Mouse (Mus musculus) mouse embryonic stem cell (cell line): ENCODE measurements at regions not wholly inside any gene's neighbourhood (a gene's known extent, or its start where the extent isn't known, plus 50 kb on each side); places are given as distances from the start of the nearest gene placed in this dataset.

Source experiments
- in situ Hi-C, 2 experiments: fragments of 300-500 bp; cut with MboI; formaldehyde crosslinking; loops; 1 replicate in 1 of 2; 3 replicates in 1 of 2; pipeline ENCODE4 v1.14.3; 2019 to 2020; ENCODE audit warnings: low sequenced_read_pairs in 2 of 2, low pct_unique_long_range_greater_than_20kb in 1 of 2, mixed read lengths in 1 of 2; ENCODE audit not compliant: unreplicated experiment in 1 of 2

- in situ Hi-C loops = no loop called here
Measured at GRCm38 (mm10) chr8:12184666-12185065, 94.0 kb upstream of the A230072I06Rik start.

- in situ Hi-C loops = no loop called here
Measured at GRCm38 (mm10) chr8:12187366-12187765, 91.3 kb upstream of the A230072I06Rik start.

- in situ Hi-C loops = no loop called here
Measured at GRCm38 (mm10) chr8:12188451-12188850, 90.2 kb upstream of the A230072I06Rik start.

- in situ Hi-C loops = no loop called here
Measured at GRCm38 (mm10) chr8:12188960-12189359, 89.7 kb upstream of the A230072I06Rik start.

GRCm38 (mm10) chr8:12192006-12192405 is 86.6 kb upstream of the A230072I06Rik start:
- in situ Hi-C loops = no loop called here

GRCm38 (mm10) chr8:12205909-12206308 is 72.7 kb upstream of the A230072I06Rik start:
- in situ Hi-C loops = no loop called here

GRCm38 (mm10) chr8:12207412-12207811 is 71.2 kb upstream of the A230072I06Rik start:
- in situ Hi-C loops = no loop called here

GRCm38 (mm10) chr8:12213774-12214173 is 64.8 kb upstream of the A230072I06Rik start:
- in situ Hi-C loops = no loop called here

GRCm38 (mm10) chr8:12214205-12215019 is 64.2 kb upstream of the A230072I06Rik start:
- in situ Hi-C loops = no loop called here

- in situ Hi-C loops = no loop called here
Measured at GRCm38 (mm10) chr8:12221506-12221905, 57.1 kb upstream of the A230072I06Rik start.

- in situ Hi-C loops = no loop called here
Measured at GRCm38 (mm10) chr8:12223376-12223775, 55.2 kb upstream of the A230072I06Rik start.
